In genomic region chr5:90405210-90405609, GRCm38 (mm10) we compare ENCODE assay signal across 8 mouse cellular contexts. TPM values are rescaled to one million over a fixed set of nuclear protein-coding genes. Genes with fewer than 3 reads are reported as not detected.
DNase-seq lines count a peak whose midpoint lies in the region; ATAC-seq and TF ChIP-seq lines count a peak whose summit lies in the region.

No protein-coding gene starts in this region.

- no peak overlapping the region for H3K9ac ChIP-seq in intestine, embryonic 15.5 days
- H3K9ac ChIP-seq in intestine, embryonic 16.5 days (ENCODE audit: low read depth, low read length) = no peak overlapping the region
- no peak overlapping the region for H3K9ac ChIP-seq in forebrain, embryonic 15.5 days (replicated peaks)
- no peak overlapping the region for H3K9ac ChIP-seq in hindbrain, embryonic 11.5 days (ENCODE audit: low read depth, low read length)

- H3K4me2 ChIP-seq in intestine, embryonic 15.5 days (replicated peaks) = no peak overlapping the region
- H3K4me2 ChIP-seq in intestine, embryonic 16.5 days (ENCODE audit: low read depth, low read length) = no peak overlapping the region
- H3K4me2 ChIP-seq in forebrain, embryonic 15.5 days (replicated peaks) = no peak overlapping the region
- H3K4me2 ChIP-seq in hindbrain, embryonic 11.5 days (replicated peaks; ENCODE audit: low read depth, low read length) = no peak overlapping the region

- ATAC-seq in intestine, embryonic 15.5 days = peak; percentile 65
- ATAC-seq in intestine, embryonic 16.5 days = no peak
- ATAC-seq in forebrain, embryonic 15.5 days (replicated peaks) = no peak
- no peak for ATAC-seq in hindbrain, embryonic 11.5 days (ENCODE audit: low FRiP score)

- intact Hi-C loops in left cerebral cortex, postnatal 14 days (cut with DNase I) = loop anchor here (2.0 to 5.0 kb wide), 3 partner anchors 92 to 246 kb away; no protein-coding TSS in a partner anchor

- no peak overlapping the region for H3K27ac ChIP-seq in intestine, embryonic 15.5 days
- H3K27ac ChIP-seq in intestine, embryonic 16.5 days (ENCODE audit: low read length) = no peak overlapping the region
- no peak overlapping the region for H3K27ac ChIP-seq in kidney, adult 2 months (ENCODE audit: insufficient read depth, low read depth, low read length)
- no peak overlapping the region for H3K27ac ChIP-seq in cerebellum, adult 2 months (ENCODE audit: insufficient read depth, low read length)
- H3K27ac ChIP-seq in forebrain, embryonic 15.5 days (replicated peaks) = no peak overlapping the region
- no peak overlapping the region for H3K27ac ChIP-seq in hindbrain, embryonic 11.5 days (ENCODE audit: low read depth, low read length)

- no peak overlapping the region for H3K4me3 ChIP-seq in intestine, embryonic 15.5 days (replicated peaks)
- no peak overlapping the region for H3K4me3 ChIP-seq in intestine, embryonic 16.5 days (ENCODE audit: low read length)
- no peak overlapping the region for H3K4me3 ChIP-seq in kidney, adult 2 months (ENCODE audit: insufficient read depth, low read depth, low read length)
- H3K4me3 ChIP-seq in cerebellum, adult 2 months (replicated peaks; ENCODE audit: insufficient read depth, low read depth, low read length) = no peak overlapping the region
- H3K4me3 ChIP-seq in forebrain, embryonic 15.5 days = no peak overlapping the region
- no peak overlapping the region for H3K4me3 ChIP-seq in hindbrain, embryonic 11.5 days (ENCODE audit: low read depth, low read length)

- no peaks in the 10 kb centered on the region for H3K4me1 ChIP-seq in intestine, embryonic 15.5 days (replicated peaks)
- no peaks in the 10 kb centered on the region for H3K4me1 ChIP-seq in intestine, embryonic 16.5 days (ENCODE audit: control insufficient read depth, insufficient read depth, low read length)
- H3K4me1 ChIP-seq in kidney, adult 2 months (ENCODE audit: control insufficient read depth, insufficient read depth, low read length) = no peaks in the 10 kb centered on the region; the same call in 1 of the 2 replicates
- H3K4me1 ChIP-seq in cerebellum, adult 2 months (ENCODE audit: control insufficient read depth, insufficient read depth, low read length) = no peaks in the 10 kb centered on the region
- no peaks in the 10 kb centered on the region for H3K4me1 ChIP-seq in forebrain, embryonic 15.5 days
- H3K4me1 ChIP-seq in hindbrain, embryonic 11.5 days (replicated peaks; ENCODE audit: control insufficient read depth, insufficient read depth, low read length) = no peaks in the 10 kb centered on the region

- no peak for TF ChIP-seq POLR2A in kidney, adult 2 months (IDR thresholded peaks at IDR 0.05; ENCODE audit: low read depth, low read length)
- no peak for TF ChIP-seq POLR2A in cerebellum, adult 2 months (IDR thresholded peaks at IDR 0.05; ENCODE audit: borderline replicate concordance, insufficient read depth, low read length)

- H3K27me3 ChIP-seq in intestine, embryonic 15.5 days (replicated peaks) = no peaks in the 10 kb centered on the region
- H3K27me3 ChIP-seq in intestine, embryonic 16.5 days (replicated peaks; ENCODE audit: control insufficient read depth, insufficient read depth, low read length) = no peaks in the 10 kb centered on the region
- no peaks in the 10 kb centered on the region for H3K27me3 ChIP-seq in kidney, adult 2 months (replicated peaks; ENCODE audit: control insufficient read depth, insufficient read depth, low read length)
- no peaks in the 10 kb centered on the region for H3K27me3 ChIP-seq in cerebellum, adult 2 months (ENCODE audit: control insufficient read depth, insufficient read depth, low read length)
- no peaks in the 10 kb centered on the region for H3K27me3 ChIP-seq in forebrain, embryonic 15.5 days
- H3K27me3 ChIP-seq in hindbrain, embryonic 11.5 days (ENCODE audit: control insufficient read depth, insufficient read depth, low read length) = no peaks in the 10 kb centered on the region

- peak; percentile 47 for DNase-seq in kidney, adult 2 months
- DNase-seq in left cerebral cortex, postnatal 14 days (ENCODE audit: low spot score in 2 of 2) = peak; percentile 74 to 80
- DNase-seq in right cerebral cortex, adult 2 months (ENCODE audit: low spot score in 2 of 2) = peak; percentile 67 to 69
- no peak for DNase-seq in cerebellum, adult 2 months
- DNase-seq in hindbrain, embryonic 11.5 days (ENCODE audit: low spot score) = no peak

- 66% methylated on average over 4 of the region's 4 CpGs for WGBS in intestine, embryonic 15.5 days
- WGBS in intestine, embryonic 16.5 days = 71% methylated on average over 4 of the region's 4 CpGs
- 61% methylated on average over 4 of the region's 4 CpGs for WGBS in kidney, adult 2 months
- WGBS in cerebellum, adult 2 months = 77% methylated on average over 4 of the region's 4 CpGs
- 91% methylated on average over 4 of the region's 4 CpGs for WGBS in forebrain, embryonic 15.5 days
- WGBS in hindbrain, embryonic 11.5 days = 94% methylated on average over 4 of the region's 4 CpGs

- no peaks in the 10 kb centered on the region for H3K36me3 ChIP-seq in intestine, embryonic 15.5 days
- no peaks in the 10 kb centered on the region for H3K36me3 ChIP-seq in intestine, embryonic 16.5 days (ENCODE audit: control insufficient read depth, insufficient read depth, low read length)
- no peaks in the 10 kb centered on the region for H3K36me3 ChIP-seq in kidney, adult 2 months (ENCODE audit: control insufficient read depth, insufficient read depth, low read length)
- no peaks in the 10 kb centered on the region for H3K36me3 ChIP-seq in forebrain, embryonic 15.5 days
- H3K36me3 ChIP-seq in hindbrain, embryonic 11.5 days (ENCODE audit: control insufficient read depth, insufficient read depth, low read length) = no peaks in the 10 kb centered on the region

- TF ChIP-seq CTCF in kidney, adult 2 months (conservative IDR thresholded peaks at IDR 0.05; ENCODE audit: insufficient read depth, insufficient read length, low read depth, low read length) = peak; percentile 90
- TF ChIP-seq CTCF in cerebellum, adult 2 months (IDR thresholded peaks at IDR 0.05; ENCODE audit: borderline replicate concordance, insufficient read depth, low read depth, low read length) = no peak

- H3K9me3 ChIP-seq in intestine, embryonic 15.5 days = no peaks in the 10 kb centered on the region
- no peaks in the 10 kb centered on the region for H3K9me3 ChIP-seq in intestine, embryonic 16.5 days (ENCODE audit: control insufficient read depth, low read length)
- H3K9me3 ChIP-seq in forebrain, embryonic 15.5 days = no peaks in the 10 kb centered on the region
- no peaks in the 10 kb centered on the region for H3K9me3 ChIP-seq in hindbrain, embryonic 11.5 days (ENCODE audit: control insufficient read depth, low read length)

RNA-seq across cellular contexts. Expression of gene Gm9958, which starts 38.2 kb away (rescaled TPM):
- polyA plus RNA-seq in intestine, embryonic 15.5 days (2015; fragmentation: Nextera tagmentation; extraction: Ambion mirVana) = 5.5 and 6.6 TPM in 2 replicates
- 5.2 and 6.3 TPM in 2 replicates for polyA plus RNA-seq in intestine, embryonic 16.5 days (2015; fragmentation: Nextera tagmentation; extraction: Ambion mirVana)
- polyA plus RNA-seq in kidney, adult 2 months (2012; rRNA removed) = 1.1 and 2.3 TPM in 2 replicates
- total RNA-seq in left cerebral cortex, postnatal 14 days (2021) = 1 to 10 TPM; 1.4 to 1.6 TPM
- 2.6 and 2.7 TPM in 2 replicates for polyA plus RNA-seq in cerebellum, adult 2 months (2012; rRNA removed)
- 5.7 and 6.1 TPM in 2 replicates for polyA plus RNA-seq in forebrain, embryonic 15.5 days (2015; fragmentation: Nextera tagmentation; extraction: Ambion mirVana)
- 6.5 and 8.3 TPM in 2 replicates for polyA plus RNA-seq in hindbrain, embryonic 11.5 days (2014; fragmentation: Nextera tagmentation; extraction: Ambion mirVana)

RNA-seq across cellular contexts. Expression of gene Ankrd17, which starts 38.8 kb away (rescaled TPM):
- polyA plus RNA-seq in intestine, embryonic 15.5 days (2015; fragmentation: Nextera tagmentation; extraction: Ambion mirVana) = 23.1 and 23.2 TPM in 2 replicates
- polyA plus RNA-seq in intestine, embryonic 16.5 days (2015; fragmentation: Nextera tagmentation; extraction: Ambion mirVana) = 16.1 and 17.8 TPM in 2 replicates
- polyA plus RNA-seq in kidney, adult 2 months (2012; rRNA removed) = 27.1 and 27.9 TPM in 2 replicates
- 100 to 1,000 TPM; 105 to 106 TPM for total RNA-seq in left cerebral cortex, postnatal 14 days (2021)
- polyA plus RNA-seq in cerebellum, adult 2 months (2012; rRNA removed) = 55.6 and 62.0 TPM in 2 replicates
- 29.7 and 30.2 TPM in 2 replicates for polyA plus RNA-seq in forebrain, embryonic 15.5 days (2015; fragmentation: Nextera tagmentation; extraction: Ambion mirVana)
- polyA plus RNA-seq in hindbrain, embryonic 11.5 days (2014; fragmentation: Nextera tagmentation; extraction: Ambion mirVana) = 30.1 and 39.8 TPM in 2 replicates

RNA-seq across cellular contexts. Expression of gene Alb, which starts 55.5 kb away (rescaled TPM):
- 51.4 and 80.7 TPM in 2 replicates for polyA plus RNA-seq in intestine, embryonic 15.5 days (2015; fragmentation: Nextera tagmentation; extraction: Ambion mirVana)
- polyA plus RNA-seq in intestine, embryonic 16.5 days (2015; fragmentation: Nextera tagmentation; extraction: Ambion mirVana) = 40.3 and 106 TPM in 2 replicates
- polyA plus RNA-seq in kidney, adult 2 months (2012; rRNA removed) = 10.7 and 10.8 TPM in 2 replicates
- under 1 TPM in 1 of 2 experiments, not detected in 1; 0.29 TPM for total RNA-seq in left cerebral cortex, postnatal 14 days (2021)
- 0.05 TPM in 1 of 2 replicates, not detected in the other for polyA plus RNA-seq in cerebellum, adult 2 months (2012; rRNA removed)
- 3.1 TPM in 1 of 2 replicates, not detected in the other for polyA plus RNA-seq in forebrain, embryonic 15.5 days (2015; fragmentation: Nextera tagmentation; extraction: Ambion mirVana)
- polyA plus RNA-seq in hindbrain, embryonic 11.5 days (2014; fragmentation: Nextera tagmentation; extraction: Ambion mirVana) = 0.53 TPM in 1 of 2 replicates, not detected in the other

Comparison
In these comparisons a context has a peak if more than half of its experiments do, and no peak if none do; other contexts are left out.
1. DNase-seq: peak in kidney, adult 2 months (single experiment), left cerebral cortex, postnatal 14 days (2 of 2) and right cerebral cortex, adult 2 months (2 of 2); none in cerebellum, adult 2 months (0 of 2) and hindbrain, embryonic 11.5 days (single experiment).